Mouse (Mus musculus) cortical plate, adult 2 months (tissue): ENCODE measurements at regions not wholly inside any gene's neighbourhood (a gene's known extent, or its start where the extent isn't known, plus 50 kb on each side); places are given as distances from the start of the nearest gene placed in this dataset.

Experiments
- H3K27ac ChIP-seq: fragments of 200-500 bp; 2 replicates; pipeline ENCODE4 v1.5.1; 2012; ENCODE audit warnings: low read length, control low read depth, inconsistent platforms; ENCODE audit not compliant: insufficient read depth
- H3K4me1 ChIP-seq: fragments of 200-500 bp; 2 replicates; pipeline ENCODE4 v1.6.1; 2011; ENCODE audit warnings: low read length; ENCODE audit not compliant: control insufficient read depth, insufficient read depth
- H3K4me3 ChIP-seq: fragments of 200-500 bp; 2 replicates; pipeline ENCODE4 v1.5.1; 2011; ENCODE audit warnings: mild to moderate bottlenecking, low read length, control low read depth; ENCODE audit not compliant: insufficient read depth
- CTCF ChIP-seq: fragments of 200-500 bp; IDR thresholded peaks from 2 replicates; pipeline ENCODE4 v1.5.1; 2011; ENCODE audit warnings: mild to moderate bottlenecking, control low read depth, low read length; ENCODE audit not compliant: insufficient read depth; ENCODE audit errors: extremely low read depth
- POLR2A ChIP-seq: fragments of 200-500 bp; IDR thresholded peaks from 2 replicates; pipeline ENCODE4 v1.6.1; 2011; ENCODE audit warnings: mild to moderate bottlenecking, low read length, control low read depth; ENCODE audit not compliant: insufficient read depth; ENCODE audit errors: extremely low read depth

DNA sequence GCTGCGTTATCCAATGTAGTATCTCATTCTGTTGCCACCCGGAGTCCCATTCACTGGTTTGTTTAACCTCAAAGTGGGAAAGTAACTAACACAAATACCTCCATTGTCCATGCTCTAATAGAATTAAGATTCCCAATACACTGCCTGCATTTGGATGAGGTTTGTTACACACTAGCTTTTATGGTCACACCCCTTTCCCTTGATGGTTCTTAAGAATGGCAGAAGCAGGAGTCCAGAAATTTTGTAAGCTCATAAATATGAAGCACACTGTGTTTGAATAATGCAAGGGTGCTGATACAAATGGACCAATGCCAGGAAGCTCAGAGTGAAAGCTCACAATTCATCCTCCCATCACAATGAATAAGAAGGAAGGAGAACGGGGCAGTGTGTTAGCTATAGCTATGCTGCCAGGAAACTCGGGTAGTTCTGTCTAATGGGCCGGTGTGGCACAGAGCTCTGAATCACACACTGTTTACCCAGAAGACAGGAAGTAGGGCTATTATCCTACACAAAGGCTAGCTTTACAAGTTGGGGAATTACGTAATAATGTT, 227.0 kb downstream of the Tmem161b start:
- Histone ChIP-seq H3K27ac (no peak overlapping the region), H3K4me1 (peaks cover 2% of the 10 kb centered on the region; the same call in 1 of the 2 replicates), H3K4me3 (no peak overlapping the region)
- no peak for TF ChIP-seq POLR2A
- TF ChIP-seq CTCF: no peak
